Mouse (Mus musculus) adrenal gland, postnatal 36 days (tissue): ENCODE data around the gene Rapgef4. TPM values are rescaled to one million over a fixed set of nuclear protein-coding genes. Genes with fewer than 3 reads are reported as not detected.
A peak's percentile ranks its signal among the peaks of the same experiment; 100 is the strongest.

ENCODE experiments used
- DNase-seq, 2 experiments: peaks; one replicate each; pipeline ENCODE4 v3.0.0; 2021; ENCODE audit warnings: mixed read lengths in 1 of 2
- total RNA-seq, 2 experiments: library from RNA; stranded (reverse); gene quantifications; 2 replicates each; pipeline ENCODE4 v1.2.3; 2021

Rapgef4 gene
- total RNA-seq, 2 experiments from 2014 or later = 131 to 359 TPM

DNA sequence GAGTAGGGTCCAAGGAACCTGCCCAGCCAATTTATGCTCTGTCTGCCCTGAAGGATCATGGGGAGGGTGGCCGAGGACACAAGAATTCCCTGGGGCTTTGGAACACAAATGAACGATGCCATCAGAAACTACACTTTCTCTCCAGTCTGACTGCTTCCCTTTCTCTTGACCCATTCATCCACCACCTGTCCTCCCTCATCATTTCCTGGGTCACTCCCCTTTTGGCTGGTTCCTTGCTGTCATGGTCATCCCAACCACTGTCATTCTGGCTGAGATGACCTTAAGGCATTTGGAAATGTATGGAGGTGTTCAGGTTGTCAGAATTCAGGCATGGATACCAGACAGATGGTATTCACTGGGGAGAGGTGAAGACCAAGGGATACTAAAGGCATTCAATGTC is 200.4 kb downstream of the Rapgef4 start:
- DNase-seq = no peak

- no peak for DNase-seq
Observed at GRCm38 (mm10) chr2:72183751-72184150, 202.7 kb downstream of the Rapgef4 start.

GRCm38 (mm10) chr2:72196190-72196965 is 215.3 kb downstream of the Rapgef4 start:
- DNase-seq = peak; percentile 74 to 81

GRCm38 (mm10) chr2:72197026-72197425 is 216.0 kb downstream of the Rapgef4 start:
- peak; percentile 29 to 64 for DNase-seq

- no peak for DNase-seq
Observed at GRCm38 (mm10) chr2:72199451-72199850, 218.4 kb downstream of the Rapgef4 start.

GRCm38 (mm10) chr2:72201506-72201905 is 220.5 kb downstream of the Rapgef4 start:
- peak in 1 of 2 experiments; percentile 33 for DNase-seq

DNA sequence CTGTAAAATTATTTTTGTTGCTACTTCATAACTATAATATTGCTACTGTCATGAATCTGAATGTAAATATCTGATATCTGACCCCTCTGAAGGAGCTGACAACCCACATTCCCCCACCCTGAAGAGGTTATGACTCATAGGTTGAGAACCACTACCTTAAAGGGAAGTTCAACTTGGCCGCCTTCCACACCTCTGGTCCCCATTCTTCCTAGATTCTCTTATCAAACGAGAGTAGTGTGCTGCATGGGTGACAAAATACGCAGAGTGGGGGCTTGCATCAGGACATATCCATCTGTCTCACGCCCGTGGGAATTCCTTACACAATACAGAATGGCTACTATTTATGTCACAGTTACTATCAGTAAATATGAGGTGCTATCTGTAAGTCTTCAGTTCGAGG is 221.2 kb downstream of the Rapgef4 start:
- peak; percentile 39 to 42 for DNase-seq

- peak; percentile 65 to 78 for DNase-seq
Observed at GRCm38 (mm10) chr2:72203609-72204008, 222.6 kb downstream of the Rapgef4 start.

DNA sequence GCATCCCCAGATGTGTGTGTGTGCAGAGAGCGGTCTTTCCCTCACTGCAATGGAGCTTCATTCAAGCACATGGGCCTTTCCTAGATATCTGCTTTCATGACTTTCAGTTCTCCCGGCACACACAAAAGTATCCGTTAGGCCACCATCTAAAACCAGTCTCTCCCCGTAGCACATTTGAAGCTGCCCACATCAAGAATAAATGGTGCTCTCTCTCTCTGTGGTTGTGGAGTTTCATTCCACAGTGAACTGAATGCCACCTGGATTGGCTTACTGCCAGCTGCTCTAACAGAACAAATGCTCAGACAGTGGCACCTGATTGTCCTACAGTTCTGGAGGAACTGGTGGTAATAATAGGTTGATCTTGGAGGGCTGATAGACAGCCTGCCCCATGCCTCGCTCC is 224.8 kb downstream of the Rapgef4 start:
- DNase-seq = no peak

DNA sequence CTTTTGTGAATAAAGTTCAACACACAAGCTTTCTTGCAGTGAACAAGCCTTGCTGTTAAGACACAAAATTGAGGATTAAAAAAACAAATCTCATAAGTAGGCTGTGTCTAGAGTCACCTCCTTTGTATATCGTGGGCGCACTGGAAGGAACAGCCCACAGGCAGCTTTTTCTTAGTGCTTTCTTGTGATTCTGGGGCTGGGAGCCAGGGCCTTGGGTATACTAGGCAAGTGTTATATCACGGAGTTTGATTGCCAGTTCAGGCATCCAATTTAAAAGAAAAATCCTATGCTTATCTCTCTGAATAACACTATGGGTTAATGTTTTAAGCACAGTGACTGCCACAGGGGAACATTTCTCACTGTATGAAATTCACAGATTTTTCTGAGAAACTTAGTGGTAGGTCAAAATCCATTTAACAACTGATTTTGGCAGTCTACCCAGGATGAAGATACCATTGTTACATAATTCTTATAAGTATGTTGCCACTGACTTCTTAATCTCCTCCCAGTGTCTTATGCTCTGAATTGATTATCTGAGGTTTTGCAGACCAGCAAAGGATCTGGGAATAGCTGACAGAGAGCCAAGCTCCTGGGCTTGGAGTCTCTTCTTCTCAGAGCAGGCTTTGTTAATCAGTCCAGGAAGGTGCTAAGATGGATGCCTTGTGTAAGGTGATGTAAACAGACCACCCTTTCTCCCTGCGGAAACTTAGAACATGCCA is 225.6 kb downstream of the Rapgef4 start:
- DNase-seq = no peak

DNA sequence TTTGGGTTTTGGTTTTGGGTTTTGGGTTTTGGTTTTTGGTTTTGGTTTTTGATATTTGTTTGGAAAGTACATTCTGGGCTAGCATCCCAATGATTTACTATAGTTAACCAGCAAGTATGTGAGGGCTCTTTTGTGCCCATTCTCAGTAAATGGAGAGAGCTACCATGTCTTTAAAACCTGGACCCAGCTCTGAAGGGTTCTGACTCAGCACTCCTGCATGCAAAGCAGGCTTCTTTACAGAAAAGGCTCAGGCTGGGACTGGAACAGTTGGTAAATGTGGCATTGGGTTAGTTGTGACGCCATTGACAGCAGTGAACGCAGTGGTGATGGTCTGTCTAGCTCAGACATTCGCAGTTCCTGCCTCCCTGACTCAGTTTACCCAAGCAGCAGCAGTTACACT is 236.3 kb downstream of the Rapgef4 start:
- DNase-seq = no peak

- peak; percentile 65 to 66 for DNase-seq
Observed at GRCm38 (mm10) chr2:72219921-72220320, 238.9 kb downstream of the Rapgef4 start.

DNA sequence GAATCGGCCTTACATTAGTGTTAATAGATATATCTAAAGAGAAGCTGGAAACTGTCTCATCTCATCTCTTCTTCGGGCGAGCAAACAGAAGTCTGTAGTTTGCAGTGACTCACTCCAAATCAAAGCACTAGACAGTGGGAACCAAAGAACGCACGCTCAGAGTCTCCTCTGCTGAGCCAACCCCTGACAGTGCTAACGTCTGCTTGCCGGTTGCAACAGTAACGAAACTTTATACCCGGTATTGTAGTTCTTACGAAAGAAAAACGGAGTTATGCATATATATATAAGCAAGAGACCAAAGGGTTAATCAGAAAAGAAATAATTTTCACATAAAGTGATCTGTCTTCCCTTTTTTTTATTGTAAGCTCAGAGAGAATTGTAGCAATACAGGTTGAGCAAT is 240.2 kb downstream of the Rapgef4 start:
- peak; percentile 30 to 51 for DNase-seq

GRCm38 (mm10) chr2:72221706-72222105 is 240.7 kb downstream of the Rapgef4 start:
- DNase-seq = no peak

GRCm38 (mm10) chr2:72222276-72222675 is 241.2 kb downstream of the Rapgef4 start:
- DNase-seq = no peak

DNA sequence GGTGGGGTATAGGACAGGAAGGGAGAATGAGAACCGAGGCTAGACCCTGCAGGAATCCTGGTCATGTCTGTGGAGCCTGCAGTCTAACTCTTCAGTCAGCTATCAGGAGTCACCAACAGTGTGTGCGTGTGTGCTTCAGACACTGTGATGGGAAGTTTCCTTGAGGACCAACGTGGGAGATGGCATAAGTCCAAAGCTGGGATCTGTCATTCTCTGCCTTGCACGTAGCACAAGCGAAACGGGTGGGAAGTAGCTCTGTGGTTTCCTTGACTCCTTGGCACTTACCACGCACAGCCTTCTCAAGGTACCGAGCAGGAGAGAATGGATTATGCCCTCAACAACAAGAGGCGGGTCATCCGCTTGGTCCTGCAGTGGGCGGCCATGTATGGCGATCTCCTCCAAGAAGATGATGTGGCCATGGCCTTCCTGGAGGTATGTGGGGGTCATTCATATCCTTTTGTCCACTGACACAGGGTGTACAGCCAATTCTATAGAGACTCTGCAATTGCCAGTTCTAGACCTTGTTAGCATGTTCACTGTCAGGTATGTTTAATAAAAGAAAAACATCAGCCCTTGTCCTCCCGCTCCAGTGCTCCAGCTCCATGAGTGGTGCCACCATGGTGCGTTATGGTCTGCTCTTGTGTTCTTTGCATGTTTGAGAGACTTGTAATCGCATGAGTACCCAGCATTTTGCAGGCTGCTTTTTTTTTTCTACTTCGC is 241.9 kb downstream of the Rapgef4 start:
- no peak for DNase-seq

DNA sequence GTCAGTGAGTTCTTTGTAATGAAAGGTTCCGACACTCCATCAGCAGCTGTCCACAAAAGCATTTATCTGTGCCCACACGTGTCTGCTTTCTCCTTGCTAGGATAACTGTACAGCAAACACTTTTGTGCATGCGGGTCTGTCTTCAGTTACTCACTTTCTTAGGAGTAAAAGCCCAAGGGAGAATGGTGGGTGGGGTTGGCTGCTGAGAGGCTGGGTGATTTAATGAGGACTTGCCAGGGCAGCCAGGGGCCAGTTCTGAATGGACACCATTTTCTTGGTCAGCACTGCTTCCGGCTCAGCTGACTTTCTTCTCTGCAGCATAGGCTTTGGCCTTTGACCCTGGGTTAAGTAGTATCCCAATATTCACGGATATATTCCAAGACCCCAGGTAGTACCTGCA is 242.4 kb downstream of the Rapgef4 start:
- no peak for DNase-seq

DNA sequence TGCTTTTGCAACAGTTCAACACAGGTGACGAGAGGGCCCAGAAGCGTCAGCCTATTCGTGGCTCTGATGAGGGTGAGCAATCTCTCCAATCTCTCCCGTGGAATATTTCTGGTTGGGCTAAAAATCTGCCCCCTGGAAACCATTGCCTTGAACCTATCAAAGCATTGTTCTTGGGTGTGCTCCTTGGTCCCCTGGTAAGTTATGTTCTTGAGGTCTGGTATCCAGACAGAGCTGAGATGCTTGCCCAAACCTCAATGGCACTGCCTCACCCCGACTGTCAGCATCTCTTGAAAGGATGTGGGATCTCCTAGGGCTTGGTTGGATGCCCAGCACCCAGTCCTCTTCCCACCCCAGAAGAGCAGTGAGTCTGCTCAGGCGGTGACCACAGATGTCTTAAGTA is 245.0 kb downstream of the Rapgef4 start:
- no peak for DNase-seq

GRCm38 (mm10) chr2:72227416-72227815 is 246.4 kb downstream of the Rapgef4 start:
- no peak for DNase-seq

GRCm38 (mm10) chr2:72228881-72229280 is 247.8 kb downstream of the Rapgef4 start:
- no peak for DNase-seq

DNA sequence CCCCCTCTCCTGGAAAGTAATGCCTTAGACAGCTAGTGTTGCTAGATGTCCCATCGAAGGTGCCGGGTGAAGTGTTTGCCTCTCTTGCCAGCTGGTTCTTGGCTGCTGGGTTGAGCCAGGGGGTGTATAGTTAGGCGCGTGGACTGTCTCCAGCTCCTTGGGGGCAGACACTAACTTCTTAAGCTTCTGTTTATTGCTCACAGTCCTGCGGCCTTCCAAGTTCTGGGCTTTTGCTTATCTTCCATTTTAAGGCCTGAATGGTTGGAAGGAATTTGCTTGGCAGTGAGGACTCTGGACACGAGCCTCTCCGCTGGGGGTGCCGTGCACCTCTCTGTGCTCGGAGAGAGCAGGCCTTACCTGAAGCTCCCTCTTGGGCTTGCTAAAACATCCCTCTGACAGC is 249.5 kb downstream of the Rapgef4 start:
- DNase-seq = no peak

DNA sequence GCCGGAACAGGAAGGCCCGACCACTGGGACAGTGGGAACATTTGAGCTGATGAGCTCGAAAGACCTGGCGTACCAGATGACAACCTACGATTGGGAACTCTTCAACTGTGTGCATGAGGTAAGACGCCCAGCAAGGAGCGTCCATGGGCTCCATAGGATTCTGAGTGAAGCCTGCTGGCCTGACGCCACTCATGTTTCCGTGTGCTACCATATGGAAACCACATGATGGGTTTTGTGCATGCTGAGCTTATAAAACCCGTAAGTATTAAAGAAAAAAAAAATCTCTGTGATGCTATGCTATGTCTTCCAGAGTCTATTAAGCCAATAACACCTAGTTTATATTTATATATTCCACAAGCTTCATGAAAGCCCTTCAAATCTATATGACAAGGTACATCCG is 253.0 kb downstream of the Rapgef4 start:
- no peak for DNase-seq

GRCm38 (mm10) chr2:72234943-72235342 is 253.9 kb downstream of the Rapgef4 start:
- peak; percentile 62 to 68 for DNase-seq
